ENCODE assay signal across 9 mouse cellular contexts in the genomic region with DNA sequence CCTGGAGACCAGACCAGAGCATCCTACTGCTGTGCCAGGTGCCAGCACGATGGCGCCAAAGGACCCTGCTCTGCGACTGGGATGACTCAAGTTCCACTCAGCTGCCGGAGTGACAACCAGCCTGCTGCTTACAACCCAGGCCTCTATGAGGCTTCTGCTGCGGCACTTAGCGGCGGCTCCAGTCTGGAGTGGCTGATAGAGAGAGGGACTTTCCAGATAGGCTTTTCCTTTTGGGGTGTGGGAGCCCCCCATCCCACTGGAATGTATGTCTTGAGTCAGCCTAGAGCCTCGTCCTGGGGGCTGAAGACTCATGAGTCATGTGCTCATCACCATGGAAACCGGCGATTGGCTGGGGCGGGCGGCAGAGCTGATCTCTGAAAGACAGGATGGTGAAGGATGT.
DNase-seq lines count a peak whose midpoint lies in the region; ATAC-seq and TF ChIP-seq lines count a peak whose summit lies in the region.
"Had no signal": no experiment of that assay in that cellular context is flagged by ENCODE, and none has a peak within 500 bp of the region (broad histone marks: within the 10 kb centered on the region; RNA-seq: fewer than 3 reads in every experiment).

No protein-coding gene starts in this region.

- intact Hi-C loops in left cerebral cortex, adult 2 months (cut with DNase I), result no loop called here

- H3K9ac ChIP-seq in hindbrain, embryonic 11.5 days (ENCODE audit: low read depth, low read length), result no peak overlapping the region
- H3K9ac ChIP-seq in forebrain, postnatal 0 days, result no peak overlapping the region
- H3K9ac ChIP-seq: limb, embryonic 13.5 days had no signal

- H3K36me3 ChIP-seq in hindbrain, embryonic 11.5 days (ENCODE audit: control insufficient read depth, insufficient read depth, low read length), result no peaks in the 10 kb centered on the region
- peaks cover under 1% of the 10 kb centered on the region; the same call in 1 of the 2 replicates for H3K36me3 ChIP-seq in hindbrain, embryonic 10.5 days
- H3K36me3 ChIP-seq in forebrain, postnatal 0 days (ENCODE audit: insufficient read depth), result no peaks in the 10 kb centered on the region

- ATAC-seq in hindbrain, embryonic 11.5 days (ENCODE audit: low FRiP score), result peak; percentile 18; the same call in 1 of the 2 replicates
- peak; percentile 72 for ATAC-seq in forebrain, postnatal 0 days

- H3K27me3 ChIP-seq in hindbrain, embryonic 11.5 days (ENCODE audit: control insufficient read depth, insufficient read depth, low read length), result no peaks in the 10 kb centered on the region
- no peaks in the 10 kb centered on the region for H3K27me3 ChIP-seq in hindbrain, embryonic 10.5 days (ENCODE audit: insufficient read depth, poor library complexity, severe bottlenecking)
- H3K27me3 ChIP-seq in forebrain, postnatal 0 days (ENCODE audit: insufficient read depth, low read length), result no peaks in the 10 kb centered on the region
- H3K27me3 ChIP-seq: limb, embryonic 13.5 days had no signal

- no peak overlapping the region for H3K27ac ChIP-seq in hindbrain, embryonic 11.5 days (ENCODE audit: low read depth, low read length)
- H3K27ac ChIP-seq in hindbrain, embryonic 10.5 days, result no peak overlapping the region
- peak overlapping the region; percentile 24 for H3K27ac ChIP-seq in forebrain, postnatal 0 days (ENCODE audit: low read depth, low read length)
- H3K27ac ChIP-seq in left cerebral cortex, adult 2 months, result peak overlapping the region; percentile 65
- H3K27ac ChIP-seq: limb, embryonic 13.5 days had no signal

- WGBS in hindbrain, embryonic 11.5 days, result 75% methylated on average over 12 of the region's 12 CpGs
- 77% methylated on average over 12 of the region's 12 CpGs for WGBS in hindbrain, embryonic 10.5 days
- 45% methylated on average over 12 of the region's 12 CpGs for WGBS in forebrain, postnatal 0 days

- H3K4me2 ChIP-seq in hindbrain, embryonic 11.5 days (replicated peaks; ENCODE audit: low read depth, low read length), result no peak overlapping the region
- H3K4me2 ChIP-seq in forebrain, postnatal 0 days (ENCODE audit: low read depth), result no peak overlapping the region
- H3K4me2 ChIP-seq: limb, embryonic 13.5 days had no signal

- H3K4me1 ChIP-seq in hindbrain, embryonic 11.5 days (replicated peaks; ENCODE audit: control insufficient read depth, insufficient read depth, low read length), result peaks cover 11% of the 10 kb centered on the region
- peaks cover 58% of the 10 kb centered on the region for H3K4me1 ChIP-seq in hindbrain, embryonic 10.5 days (replicated peaks)
- H3K4me1 ChIP-seq in forebrain, postnatal 0 days (ENCODE audit: insufficient read depth), result peaks cover 20% of the 10 kb centered on the region

- DNase-seq in hindbrain, embryonic 11.5 days (ENCODE audit: low spot score), result peak; percentile 27
- DNase-seq in hindbrain, embryonic 10.5 days (ENCODE audit: low spot score), result no peak
- peak; percentile 62 for DNase-seq in forebrain, postnatal 0 days
- peak; percentile 65 to 68 for DNase-seq in left cerebral cortex, adult 2 months (ENCODE audit: extremely low spot score in 1 of 2, low spot score in 2 of 2)
- peak; percentile 76 to 82 for DNase-seq in right cerebral cortex, postnatal 10 days (ENCODE audit: low spot score in 2 of 2)
- no peak for DNase-seq in lung, postnatal 36 days
- DNase-seq in thymus, postnatal 14 days, result no peak
- DNase-seq in heart, adult 11 months, result no peak

- no peak overlapping the region for H3K4me3 ChIP-seq in hindbrain, embryonic 11.5 days (ENCODE audit: low read depth, low read length)
- H3K4me3 ChIP-seq in hindbrain, embryonic 10.5 days, result no peak overlapping the region
- H3K4me3 ChIP-seq in forebrain, postnatal 0 days (ENCODE audit: low read depth, low read length), result no peak overlapping the region
- H3K4me3 ChIP-seq in left cerebral cortex, adult 2 months, result no peak overlapping the region; the same call in 1 of the 2 replicates
- H3K4me3 ChIP-seq: limb, embryonic 13.5 days had no signal

- H3K9me3 ChIP-seq in hindbrain, embryonic 11.5 days (ENCODE audit: control insufficient read depth, low read length), result no peaks in the 10 kb centered on the region
- H3K9me3 ChIP-seq in hindbrain, embryonic 10.5 days, result no peaks in the 10 kb centered on the region
- no peaks in the 10 kb centered on the region for H3K9me3 ChIP-seq in forebrain, postnatal 0 days (ENCODE audit: low read length)
- H3K9me3 ChIP-seq: limb, embryonic 13.5 days had no signal

- peak; percentile 25; the same call in 1 of the 2 replicates for TF ChIP-seq CTCF in forebrain, postnatal 0 days (IDR thresholded peaks at IDR 0.05; ENCODE audit: low read depth)
- TF ChIP-seq CTCF in left cerebral cortex, adult 2 months (IDR thresholded peaks at IDR 0.05), result no peak; the same call in 1 of the 2 replicates

Comparison
In these comparisons a context has a peak if more than half of its experiments do, and no peak if none do; other contexts are left out.
1. DNase-seq: peak in hindbrain, embryonic 11.5 days (single experiment), forebrain, postnatal 0 days (single experiment), left cerebral cortex, adult 2 months (2 of 2) and right cerebral cortex, postnatal 10 days (2 of 2); none in hindbrain, embryonic 10.5 days (single experiment), lung, postnatal 36 days (single experiment), thymus, postnatal 14 days (single experiment) and heart, adult 11 months (single experiment).
2. H3K27ac ChIP-seq: peak in forebrain, postnatal 0 days (single experiment) and left cerebral cortex, adult 2 months (single experiment); none in hindbrain, embryonic 11.5 days (single experiment) and hindbrain, embryonic 10.5 days (single experiment).